Mouse (Mus musculus) T-helper 1 cell (primary cell): ENCODE results near the gene Slc6a21.

Source experiments
- in situ Hi-C: fragments of 300-600 bp; cut with MboI, MseI; formaldehyde crosslinking; loops from one replicate; pipeline ENCODE4 v1.15.1; 2025; ENCODE audit warnings: high pct_unique_total_duplicates

Gene Slc6a21

GRCm38 (mm10) chr7:45255822-45256221 lies 21.5 kb upstream of the Slc6a21 start:
- in situ Hi-C loops: loop anchor here (10.0 kb wide), 1 partner anchor 861 kb away; no protein-coding TSS in a partner anchor

- in situ Hi-C loops: loop anchor here (10.0 kb wide), 1 partner anchor 862 kb away; no protein-coding TSS in a partner anchor
Observed at GRCm38 (mm10) chr7:45257063-45257840, 20.1 kb upstream of the Slc6a21 start.

GRCm38 (mm10) chr7:45259281-45259680 lies 18.0 kb upstream of the Slc6a21 start:
- in situ Hi-C loops: loop anchor here (10.0 kb wide), 1 partner anchor 864 kb away; no protein-coding TSS in a partner anchor

- in situ Hi-C loops: no loop called here
Observed at GRCm38 (mm10) chr7:45262266-45262665, 15.0 kb upstream of the Slc6a21 start.

- in situ Hi-C loops: no loop called here
Observed at GRCm38 (mm10) chr7:45263006-45263607, 14.2 kb upstream of the Slc6a21 start.

GRCm38 (mm10) chr7:45264348-45264747 lies 13.0 kb upstream of the Slc6a21 start:
- in situ Hi-C loops: no loop called here

GRCm38 (mm10) chr7:45265518-45265917 lies 11.8 kb upstream of the Slc6a21 start:
- in situ Hi-C loops: no loop called here

GRCm38 (mm10) chr7:45272786-45273412 lies 4.4 kb upstream of the Slc6a21 start:
- in situ Hi-C loops: no loop called here

GRCm38 (mm10) chr7:45273672-45274071 lies 3.6 kb upstream of the Slc6a21 start:
- in situ Hi-C loops: no loop called here

- in situ Hi-C loops: no loop called here
Observed at GRCm38 (mm10) chr7:45286486-45286885, 9.2 kb downstream of the Slc6a21 start.

- in situ Hi-C loops: no loop called here
Observed at GRCm38 (mm10) chr7:45296626-45297025, 19.3 kb downstream of the Slc6a21 start.

GRCm38 (mm10) chr7:45297563-45297962 lies 20.2 kb downstream of the Slc6a21 start:
- in situ Hi-C loops: no loop called here

GRCm38 (mm10) chr7:45299752-45300151 lies 22.4 kb downstream of the Slc6a21 start:
- in situ Hi-C loops: no loop called here

GRCm38 (mm10) chr7:45300270-45300669 lies 23.0 kb downstream of the Slc6a21 start:
- in situ Hi-C loops: no loop called here

- in situ Hi-C loops: no loop called here
Observed at GRCm38 (mm10) chr7:45302626-45303025, 25.3 kb downstream of the Slc6a21 start.

GRCm38 (mm10) chr7:45304869-45305268 lies 27.6 kb downstream of the Slc6a21 start:
- in situ Hi-C loops: no loop called here

- in situ Hi-C loops: no loop called here
Observed at GRCm38 (mm10) chr7:45305275-45305674, 28.0 kb downstream of the Slc6a21 start.

GRCm38 (mm10) chr7:45308551-45309240 lies 31.4 kb downstream of the Slc6a21 start:
- in situ Hi-C loops: no loop called here

GRCm38 (mm10) chr7:45309455-45309854 lies 32.1 kb downstream of the Slc6a21 start:
- in situ Hi-C loops: no loop called here

- in situ Hi-C loops: no loop called here
Observed at GRCm38 (mm10) chr7:45312023-45312422, 34.7 kb downstream of the Slc6a21 start.

- in situ Hi-C loops: no loop called here
Observed at GRCm38 (mm10) chr7:45312686-45313453, 35.6 kb downstream of the Slc6a21 start.
